Mouse (Mus musculus): ENCODE measurements around the gene Gm11037. TPM values are rescaled to one million over a fixed set of nuclear protein-coding genes. Genes with fewer than 3 reads are reported as not detected.

Gm11037 gene
- polyA plus RNA-seq, 1 experiment from 2014 or later = not detected

GRCm38 (mm10) chr2:131125157-131125963 lies 7.9 kb upstream of the Gm11037 start:
- Histone ChIP-seq H3K4me3 (replicated peaks; ENCODE audit: low read depth, low read length) (no peak overlapping the region), H3K36me3 (ENCODE audit: control insufficient read depth, insufficient read depth, low read length) (no peaks in the 10 kb centered on the region), H3K9ac (replicated peaks; ENCODE audit: low read length) (no peak overlapping the region), H3K27ac (replicated peaks; ENCODE audit: low read depth, low read length) (no peak overlapping the region), H3K4me1 (ENCODE audit: control insufficient read depth, insufficient read depth, low read length) (peaks cover 10% of the 10 kb centered on the region), H3K9me3 (ENCODE audit: control insufficient read depth, low read length) (no peaks in the 10 kb centered on the region), H3K4me2 (ENCODE audit: low read length) (no peak overlapping the region), H3K27me3 (ENCODE audit: control insufficient read depth, insufficient read depth, low read length) (no peaks in the 10 kb centered on the region)
- DNase-seq (no peak), ATAC-seq (ENCODE audit: low FRiP score, low TSS enrichment) (no peak)
- 92% methylated on average over 9 of the region's 9 CpGs for WGBS

- ATAC-seq (ENCODE audit: low FRiP score, low TSS enrichment) (no peak), DNase-seq (no peak)
- H3K27me3 ChIP-seq (ENCODE audit: control insufficient read depth, insufficient read depth, low read length) = no peaks in the 10 kb centered on the region
- H3K4me2 ChIP-seq (ENCODE audit: low read length) = no peak overlapping the region
- H3K36me3 ChIP-seq (ENCODE audit: control insufficient read depth, insufficient read depth, low read length) = no peaks in the 10 kb centered on the region
- no peak overlapping the region for H3K27ac ChIP-seq (replicated peaks; ENCODE audit: low read depth, low read length)
- H3K9me3 ChIP-seq (ENCODE audit: control insufficient read depth, low read length) = no peaks in the 10 kb centered on the region
- no peak overlapping the region for H3K4me3 ChIP-seq (replicated peaks; ENCODE audit: low read depth, low read length)
- peaks cover 10% of the 10 kb centered on the region for H3K4me1 ChIP-seq (ENCODE audit: control insufficient read depth, insufficient read depth, low read length)
- H3K9ac ChIP-seq (replicated peaks; ENCODE audit: low read length) = no peak overlapping the region
- WGBS = 46% methylated on average over 9 of the region's 9 CpGs
Measured at GRCm38 (mm10) chr2:131125964-131126815, 7.1 kb upstream of the Gm11037 start.

- H3K9ac ChIP-seq (replicated peaks; ENCODE audit: low read length) = peak within 1 kb of the TSS; percentile 66
- H3K4me1 ChIP-seq (ENCODE audit: control insufficient read depth, insufficient read depth, low read length) = peaks cover 10% of the 10 kb centered on the region
- peak within 1 kb of the TSS; percentile 86 for H3K4me2 ChIP-seq (ENCODE audit: low read length)
- H3K9me3 ChIP-seq (ENCODE audit: control insufficient read depth, low read length) = no peaks in the 10 kb centered on the region
- peak within 1 kb of the TSS; percentile 40 for H3K4me3 ChIP-seq (replicated peaks; ENCODE audit: low read depth, low read length)
- H3K36me3 ChIP-seq (ENCODE audit: control insufficient read depth, insufficient read depth, low read length) = no peaks in the 10 kb centered on the region
- DNase-seq (peak; percentile 59), ATAC-seq (ENCODE audit: low FRiP score, low TSS enrichment) (peak; percentile 79)
- H3K27me3 ChIP-seq (ENCODE audit: control insufficient read depth, insufficient read depth, low read length) = no peaks in the 10 kb centered on the region
- no peak within 1 kb of the TSS for H3K27ac ChIP-seq (replicated peaks; ENCODE audit: low read depth, low read length)
- WGBS = 2% methylated on average over 28 of the region's 28 CpGs
Measured at GRCm38 (mm10) chr2:131127161-131127730, 6.1 kb upstream of the Gm11037 start, which contains the start of gene Hspa12b. Gene Hspa12b, plus strand, starts transcription at chr2:131127280.

GRCm38 (mm10) chr2:131128211-131128610 lies 5.1 kb upstream of the Gm11037 start:
- DNase-seq (no peak), ATAC-seq (ENCODE audit: low FRiP score, low TSS enrichment) (no peak)
- H3K36me3 ChIP-seq (ENCODE audit: control insufficient read depth, insufficient read depth, low read length) = no peaks in the 10 kb centered on the region
- no peak overlapping the region for H3K27ac ChIP-seq (replicated peaks; ENCODE audit: low read depth, low read length)
- no peak overlapping the region for H3K4me3 ChIP-seq (replicated peaks; ENCODE audit: low read depth, low read length)
- 93% methylated on average over 5 of the region's 5 CpGs for WGBS
- H3K4me2 ChIP-seq (ENCODE audit: low read length) = peak overlapping the region; percentile 86; the same call in 1 of the 2 replicates
- H3K9ac ChIP-seq (replicated peaks; ENCODE audit: low read length) = no peak overlapping the region
- peaks cover 10% of the 10 kb centered on the region for H3K4me1 ChIP-seq (ENCODE audit: control insufficient read depth, insufficient read depth, low read length)
- no peaks in the 10 kb centered on the region for H3K27me3 ChIP-seq (ENCODE audit: control insufficient read depth, insufficient read depth, low read length)
- no peaks in the 10 kb centered on the region for H3K9me3 ChIP-seq (ENCODE audit: control insufficient read depth, low read length)

GRCm38 (mm10) chr2:131128636-131129157 lies 4.6 kb upstream of the Gm11037 start:
- ATAC-seq (ENCODE audit: low FRiP score, low TSS enrichment) = no peak
- DNase-seq = no peak
- WGBS = 87% methylated on average over 3 of the region's 3 CpGs

GRCm38 (mm10) chr2:131129836-131130235 lies 3.5 kb upstream of the Gm11037 start:
- H3K27ac ChIP-seq (replicated peaks; ENCODE audit: low read depth, low read length) = no peak overlapping the region
- no peak overlapping the region for H3K4me3 ChIP-seq (replicated peaks; ENCODE audit: low read depth, low read length)
- ATAC-seq (ENCODE audit: low FRiP score, low TSS enrichment) (no peak), DNase-seq (no peak)
- H3K27me3 ChIP-seq (ENCODE audit: control insufficient read depth, insufficient read depth, low read length) = no peaks in the 10 kb centered on the region
- no peak overlapping the region for H3K4me2 ChIP-seq (ENCODE audit: low read length)
- peaks cover 10% of the 10 kb centered on the region for H3K4me1 ChIP-seq (ENCODE audit: control insufficient read depth, insufficient read depth, low read length)
- H3K9ac ChIP-seq (replicated peaks; ENCODE audit: low read length) = no peak overlapping the region
- 83% methylated on average over 5 of the region's 5 CpGs for WGBS
- H3K36me3 ChIP-seq (ENCODE audit: control insufficient read depth, insufficient read depth, low read length) = no peaks in the 10 kb centered on the region
- no peaks in the 10 kb centered on the region for H3K9me3 ChIP-seq (ENCODE audit: control insufficient read depth, low read length)

More at GRCm38 (mm10) chr2:131128636-131129157, 4.6 kb upstream of the Gm11037 start:
- Histone ChIP-seq H3K36me3 (ENCODE audit: control insufficient read depth, insufficient read depth, low read length) (no peaks in the 10 kb centered on the region), H3K27me3 (ENCODE audit: control insufficient read depth, insufficient read depth, low read length) (no peaks in the 10 kb centered on the region), H3K27ac (replicated peaks; ENCODE audit: low read depth, low read length) (no peak overlapping the region), H3K9me3 (ENCODE audit: control insufficient read depth, low read length) (no peaks in the 10 kb centered on the region), H3K4me1 (ENCODE audit: control insufficient read depth, insufficient read depth, low read length) (peaks cover 10% of the 10 kb centered on the region), H3K4me2 (ENCODE audit: low read length) (no peak overlapping the region), H3K4me3 (replicated peaks; ENCODE audit: low read depth, low read length) (no peak overlapping the region), H3K9ac (replicated peaks; ENCODE audit: low read length) (no peak overlapping the region)

GRCm38 (mm10) chr2:131130849-131131248 lies 2.4 kb upstream of the Gm11037 start:
- no peak overlapping the region for H3K4me2 ChIP-seq (ENCODE audit: low read length)
- H3K9me3 ChIP-seq (ENCODE audit: control insufficient read depth, low read length) = no peaks in the 10 kb centered on the region
- H3K4me3 ChIP-seq (replicated peaks; ENCODE audit: low read depth, low read length) = no peak overlapping the region
- DNase-seq (no peak), ATAC-seq (ENCODE audit: low FRiP score, low TSS enrichment) (no peak)
- H3K36me3 ChIP-seq (ENCODE audit: control insufficient read depth, insufficient read depth, low read length) = no peaks in the 10 kb centered on the region
- no peaks in the 10 kb centered on the region for H3K27me3 ChIP-seq (ENCODE audit: control insufficient read depth, insufficient read depth, low read length)
- H3K9ac ChIP-seq (replicated peaks; ENCODE audit: low read length) = no peak overlapping the region
- H3K4me1 ChIP-seq (ENCODE audit: control insufficient read depth, insufficient read depth, low read length) = peaks cover 10% of the 10 kb centered on the region
- 86% methylated on average over 2 of the region's 2 CpGs for WGBS
- H3K27ac ChIP-seq (replicated peaks; ENCODE audit: low read depth, low read length) = no peak overlapping the region

- Histone ChIP-seq H3K4me3 (replicated peaks; ENCODE audit: low read depth, low read length) (no peak overlapping the region), H3K27ac (replicated peaks; ENCODE audit: low read depth, low read length) (no peak overlapping the region), H3K9me3 (ENCODE audit: control insufficient read depth, low read length) (no peaks in the 10 kb centered on the region), H3K9ac (replicated peaks; ENCODE audit: low read length) (no peak overlapping the region), H3K4me1 (ENCODE audit: control insufficient read depth, insufficient read depth, low read length) (peaks cover 5% of the 10 kb centered on the region), H3K36me3 (ENCODE audit: control insufficient read depth, insufficient read depth, low read length) (no peaks in the 10 kb centered on the region), H3K4me2 (ENCODE audit: low read length) (no peak overlapping the region), H3K27me3 (ENCODE audit: control insufficient read depth, insufficient read depth, low read length) (no peaks in the 10 kb centered on the region)
- 89% methylated on average over 10 of the region's 10 CpGs for WGBS
- ATAC-seq (ENCODE audit: low FRiP score, low TSS enrichment) (no peak), DNase-seq (no peak)
Measured at GRCm38 (mm10) chr2:131132111-131132888, 997 bp upstream of the Gm11037 start.
